Mouse (Mus musculus) megakaryocyte, embryonic 14.5 days (primary cell): ENCODE results near the gene Scd2. TPM values are rescaled to one million over a fixed set of nuclear protein-coding genes. Genes with fewer than 3 reads are reported as not detected.

Experiments used
- H3K27me3 ChIP-seq: replicated peaks from 2 replicates; pipeline ENCODE3; 2012; ENCODE audit warnings: inconsistent platforms
- H3K36me3 ChIP-seq: replicated peaks from 2 replicates; pipeline ENCODE3; 2012; ENCODE audit warnings: low read length, inconsistent platforms, mixed read lengths
- H3K4me1 ChIP-seq: 2 replicates; pipeline ENCODE4 v1.6.1; 2012; ENCODE audit warnings: inconsistent platforms
- H3K4me3 ChIP-seq: replicated peaks from 2 replicates; pipeline ENCODE3; 2012; ENCODE audit warnings: moderate library complexity, mild to moderate bottlenecking, inconsistent platforms
- H3K9me3 ChIP-seq: 2 replicates; pipeline ENCODE4 v1.6.1; 2012; ENCODE audit warnings: inconsistent platforms
- FLI1 ChIP-seq: IDR thresholded peaks from 2 replicates; pipeline ENCODE4 v1.6.1; 2012; ENCODE audit warnings: low read length, inconsistent platforms, mixed read lengths
- GATA1 ChIP-seq: IDR thresholded peaks from 3 replicates; pipeline ENCODE4 v1.6.1; 2012; ENCODE audit warnings: mixed read lengths, low read length, inconsistent platforms, borderline replicate concordance
- polyA plus RNA-seq: library from polyadenylated mRNA; stranded (reverse); fragments of >175 nt; gene quantifications from 2 replicates; pipeline ENCODE4 v1.2.3, GENCODE M21; 2012; ENCODE audit warnings: low replicate concordance; ENCODE audit not compliant: insufficient read depth

The Scd2 gene
- polyA plus RNA-seq, 1 experiment, result 14.5 TPM

DNA sequence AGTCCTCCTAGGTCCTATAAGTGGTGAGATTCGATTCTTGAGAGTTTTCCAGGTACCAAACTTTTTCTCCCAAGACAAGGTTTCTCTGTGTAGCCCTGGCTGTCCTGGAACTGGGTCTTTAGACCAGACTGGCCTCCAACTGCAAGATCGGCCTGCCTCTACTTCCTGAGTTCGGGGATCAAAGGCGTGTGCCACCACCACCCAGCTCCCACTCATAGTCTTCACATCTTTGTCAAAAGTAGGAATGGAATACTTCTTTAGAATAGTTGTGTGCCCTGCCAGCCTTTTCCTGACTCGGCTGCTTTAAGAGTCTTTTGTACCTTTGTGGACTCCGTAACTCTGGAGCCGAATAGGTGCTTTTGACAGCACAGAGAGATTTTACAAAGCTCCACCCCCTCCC is 2.7 kb downstream of the Scd2 start:
- TF ChIP-seq FLI1 (no peak), GATA1 (no peak)
- Histone ChIP-seq H3K9me3 (no peaks in the 10 kb centered on the region), H3K36me3 (peaks cover 63% of the 10 kb centered on the region), H3K4me1 (peaks cover 97% of the 10 kb centered on the region), H3K4me3 (peak overlapping the region; percentile 98), H3K27me3 (no peaks in the 10 kb centered on the region)

DNA sequence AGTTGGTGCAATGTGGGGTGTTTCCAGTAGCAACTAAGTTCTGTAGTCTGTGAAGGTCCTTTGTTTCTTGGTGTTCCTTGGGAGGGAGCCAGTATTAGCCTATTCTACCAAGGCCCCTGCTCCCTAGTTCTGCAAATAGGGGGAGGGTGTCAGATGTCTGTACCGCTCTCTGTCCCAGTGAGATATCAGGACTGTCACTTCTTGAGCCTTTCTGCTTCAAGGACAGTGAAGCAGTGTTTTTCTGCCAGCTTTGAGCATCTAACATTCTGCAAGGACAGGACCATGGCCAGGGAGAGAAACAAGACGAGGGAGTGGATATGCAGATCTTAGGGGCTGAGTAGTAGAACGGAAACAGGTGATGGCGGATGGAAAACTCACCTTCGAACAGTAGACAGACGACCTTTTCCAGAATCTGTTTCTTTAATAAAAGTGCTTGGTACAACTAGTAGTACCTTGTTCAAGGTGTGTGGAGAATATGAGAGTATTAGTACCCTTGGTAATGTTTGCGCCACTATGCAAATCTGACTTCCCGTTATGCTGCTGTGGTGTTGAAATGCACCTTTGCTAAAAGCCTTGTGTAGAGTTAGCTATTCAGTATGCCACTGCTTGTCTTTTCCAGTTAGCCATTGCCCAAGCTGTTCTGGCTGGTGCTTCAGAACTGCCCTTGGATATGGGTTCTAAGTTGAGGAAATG is 3.7 kb downstream of the Scd2 start:
- H3K36me3 ChIP-seq, result peaks cover 72% of the 10 kb centered on the region
- no peaks in the 10 kb centered on the region for H3K9me3 ChIP-seq
- H3K4me1 ChIP-seq, result peaks cover 95% of the 10 kb centered on the region
- H3K27me3 ChIP-seq, result no peaks in the 10 kb centered on the region
- peak overlapping the region; percentile 98 for H3K4me3 ChIP-seq
- no peak for TF ChIP-seq FLI1
- TF ChIP-seq GATA1, result no peak

DNA sequence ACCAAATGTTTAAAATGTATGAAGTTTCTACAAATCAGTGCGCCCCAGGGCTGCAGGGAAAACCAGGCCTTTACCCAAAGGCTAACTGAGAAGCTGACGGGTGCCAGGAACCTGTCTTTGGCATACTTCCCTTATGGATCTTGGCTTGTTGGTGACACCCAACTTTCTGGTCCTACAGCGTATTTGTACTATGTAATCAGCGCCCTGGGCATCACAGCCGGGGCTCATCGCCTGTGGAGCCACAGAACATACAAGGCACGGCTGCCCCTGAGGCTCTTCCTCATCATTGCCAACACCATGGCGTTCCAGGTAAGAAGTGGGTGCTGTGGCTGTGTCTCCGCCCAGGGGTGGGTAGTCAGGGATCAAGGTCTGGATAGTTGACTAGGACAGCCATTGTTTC is 4.4 kb downstream of the Scd2 start:
- H3K4me1 ChIP-seq, result peaks cover 94% of the 10 kb centered on the region
- H3K4me3 ChIP-seq, result peak overlapping the region; percentile 98
- no peaks in the 10 kb centered on the region for H3K9me3 ChIP-seq
- peaks cover 78% of the 10 kb centered on the region for H3K36me3 ChIP-seq
- no peaks in the 10 kb centered on the region for H3K27me3 ChIP-seq
- TF ChIP-seq GATA1, result no peak
- no peak for TF ChIP-seq FLI1

DNA sequence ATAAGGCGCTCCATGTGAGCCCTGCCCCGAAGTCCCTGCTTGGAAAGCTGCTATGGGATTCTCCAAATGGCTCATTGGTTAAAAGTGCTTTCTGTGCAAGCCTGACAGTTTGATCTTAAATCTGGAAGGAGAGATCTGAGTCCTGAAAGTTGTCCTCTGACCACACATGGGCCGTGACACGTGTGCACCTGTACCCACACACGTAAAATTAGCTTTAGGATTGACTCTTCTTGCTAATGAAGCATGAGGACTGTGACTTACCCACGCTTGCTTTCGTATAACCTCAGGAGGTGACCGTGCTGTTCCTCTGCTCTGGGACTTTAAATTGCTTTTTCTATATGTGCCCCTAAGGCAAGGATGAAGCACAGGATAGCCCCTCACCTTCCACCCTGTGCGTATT is 5.6 kb downstream of the Scd2 start:
- Histone ChIP-seq H3K4me3 (peak overlapping the region; percentile 98), H3K27me3 (no peaks in the 10 kb centered on the region), H3K4me1 (peaks cover 88% of the 10 kb centered on the region), H3K36me3 (peaks cover 90% of the 10 kb centered on the region), H3K9me3 (no peaks in the 10 kb centered on the region)
- TF ChIP-seq FLI1 (no peak), GATA1 (no peak)

DNA sequence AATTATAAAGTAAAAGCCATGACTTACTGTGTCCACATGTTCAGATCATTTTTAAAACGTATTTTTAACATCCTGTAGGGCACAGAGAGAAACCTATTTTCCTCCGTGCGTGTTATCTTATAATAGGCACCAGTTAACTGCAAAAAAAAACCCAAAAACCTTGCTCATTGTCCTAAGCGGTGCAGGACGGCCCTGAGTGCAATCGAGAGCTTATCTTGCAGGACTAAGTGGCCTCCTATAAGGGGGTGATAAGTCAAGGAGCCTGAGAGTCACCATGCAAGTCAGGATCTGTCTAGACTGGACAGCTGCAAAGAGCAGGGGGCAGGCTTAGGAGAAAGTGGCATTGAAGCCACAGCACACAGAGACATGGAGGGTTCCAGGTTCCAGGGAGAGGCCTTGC is 6.4 kb downstream of the Scd2 start:
- H3K4me3 ChIP-seq, result peak overlapping the region; percentile 67

DNA sequence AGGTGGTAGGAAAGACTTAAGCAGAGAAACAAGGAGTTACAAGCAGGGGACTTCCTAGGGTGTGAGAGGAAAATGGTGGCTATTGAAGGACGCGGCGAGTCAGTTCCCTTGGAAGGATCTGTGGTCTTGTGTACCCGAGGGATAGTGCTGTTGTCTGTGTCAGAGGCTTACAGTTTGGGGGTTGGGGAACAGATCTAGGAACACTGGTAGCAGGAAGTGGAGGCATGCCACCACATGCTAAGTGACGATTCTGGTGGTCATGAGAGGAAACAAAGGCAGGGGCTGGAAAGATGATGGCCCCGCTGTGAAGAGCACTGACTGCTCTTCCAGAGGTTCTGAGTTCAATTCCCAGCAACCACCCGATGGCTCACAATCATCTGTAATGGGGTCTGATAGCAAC is 7.0 kb downstream of the Scd2 start:
- TF ChIP-seq FLI1 (no peak), GATA1 (no peak)
- H3K27me3 ChIP-seq, result no peaks in the 10 kb centered on the region
- peaks cover 89% of the 10 kb centered on the region for H3K4me1 ChIP-seq
- peaks cover 97% of the 10 kb centered on the region for H3K36me3 ChIP-seq
- H3K9me3 ChIP-seq, result no peaks in the 10 kb centered on the region
- H3K4me3 ChIP-seq, result peak overlapping the region; percentile 67

More for the DNA sequence above, 6.4 kb downstream of the Scd2 start:
- no peaks in the 10 kb centered on the region for H3K27me3 ChIP-seq
- H3K9me3 ChIP-seq, result no peaks in the 10 kb centered on the region
- TF ChIP-seq FLI1 (no peak), GATA1 (no peak)
- peaks cover 97% of the 10 kb centered on the region for H3K36me3 ChIP-seq
- peaks cover 90% of the 10 kb centered on the region for H3K4me1 ChIP-seq

DNA sequence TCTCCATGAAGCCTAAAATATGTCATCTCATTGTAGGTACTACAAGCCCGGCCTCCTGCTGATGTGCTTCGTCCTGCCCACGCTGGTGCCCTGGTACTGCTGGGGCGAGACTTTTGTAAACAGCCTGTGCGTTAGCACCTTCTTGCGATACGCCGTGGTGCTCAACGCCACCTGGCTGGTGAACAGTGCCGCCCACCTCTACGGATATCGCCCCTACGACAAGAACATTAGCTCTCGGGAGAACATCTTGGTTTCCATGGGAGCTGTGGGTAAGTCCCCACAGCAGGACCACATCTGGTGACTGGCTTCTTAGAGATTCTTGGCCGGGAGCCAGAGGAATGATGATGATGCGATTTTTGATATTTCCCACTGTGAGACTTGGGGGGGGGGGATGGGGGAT is 7.7 kb downstream of the Scd2 start:
- Histone ChIP-seq H3K4me1 (peaks cover 84% of the 10 kb centered on the region), H3K36me3 (peaks cover 97% of the 10 kb centered on the region), H3K27me3 (no peaks in the 10 kb centered on the region), H3K9me3 (no peaks in the 10 kb centered on the region), H3K4me3 (peak overlapping the region; percentile 36)
- no peak for TF ChIP-seq GATA1
- no peak for TF ChIP-seq FLI1

DNA sequence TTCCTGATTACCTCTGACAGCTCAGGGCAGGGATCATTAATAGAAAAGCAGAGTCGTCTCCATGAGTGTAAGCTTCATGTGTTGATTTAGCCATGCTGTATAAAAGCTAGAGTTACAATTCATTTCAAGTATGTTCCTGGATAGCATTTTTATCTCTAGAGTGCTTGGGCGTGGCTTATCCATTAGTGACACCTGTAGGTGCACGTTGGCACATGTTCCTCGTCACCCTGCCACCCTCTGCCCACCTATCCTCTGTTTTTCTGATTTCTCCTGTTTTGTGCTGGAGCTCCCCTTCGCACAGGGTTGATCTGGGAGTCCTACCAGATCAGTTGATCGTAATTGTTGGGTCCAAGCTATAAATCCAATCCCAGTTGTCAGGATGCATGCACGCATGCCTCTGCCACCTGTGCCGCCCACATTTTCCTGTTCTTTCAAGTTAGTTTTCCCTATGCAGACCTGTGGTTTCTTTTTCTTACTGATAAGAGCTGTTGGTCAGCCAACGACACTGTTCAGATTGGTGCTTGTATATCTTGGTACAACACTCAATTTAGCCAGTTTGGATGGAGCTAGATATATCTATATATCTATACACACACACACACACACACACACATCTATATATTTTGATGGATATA is 8.3 kb downstream of the Scd2 start:
- Histone ChIP-seq H3K36me3 (peaks cover 97% of the 10 kb centered on the region), H3K4me1 (peaks cover 80% of the 10 kb centered on the region), H3K9me3 (no peaks in the 10 kb centered on the region), H3K4me3 (no peak overlapping the region), H3K27me3 (no peaks in the 10 kb centered on the region)
- TF ChIP-seq FLI1, result no peak
- TF ChIP-seq GATA1, result no peak

DNA sequence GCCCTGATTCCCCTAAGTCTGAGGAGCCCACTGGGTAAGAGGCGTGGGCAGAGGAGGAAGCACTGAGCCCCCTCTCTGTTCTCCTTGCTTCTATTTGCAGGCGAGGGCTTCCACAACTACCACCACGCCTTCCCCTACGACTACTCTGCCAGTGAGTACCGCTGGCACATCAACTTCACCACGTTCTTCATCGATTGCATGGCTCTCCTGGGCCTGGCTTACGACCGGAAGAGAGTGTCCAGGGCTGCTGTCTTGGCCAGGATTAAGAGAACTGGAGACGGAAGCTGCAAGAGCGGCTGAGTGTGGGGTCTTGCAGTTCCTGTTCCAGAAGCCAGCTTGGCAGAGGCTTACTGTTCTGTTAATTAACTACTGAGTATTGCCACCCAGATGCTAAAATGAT is 9.4 kb downstream of the Scd2 start:
- Histone ChIP-seq H3K27me3 (no peaks in the 10 kb centered on the region), H3K4me3 (no peak overlapping the region), H3K36me3 (peaks cover 97% of the 10 kb centered on the region), H3K4me1 (peaks cover 69% of the 10 kb centered on the region), H3K9me3 (no peaks in the 10 kb centered on the region)
- TF ChIP-seq FLI1, result no peak
- no peak for TF ChIP-seq GATA1

DNA sequence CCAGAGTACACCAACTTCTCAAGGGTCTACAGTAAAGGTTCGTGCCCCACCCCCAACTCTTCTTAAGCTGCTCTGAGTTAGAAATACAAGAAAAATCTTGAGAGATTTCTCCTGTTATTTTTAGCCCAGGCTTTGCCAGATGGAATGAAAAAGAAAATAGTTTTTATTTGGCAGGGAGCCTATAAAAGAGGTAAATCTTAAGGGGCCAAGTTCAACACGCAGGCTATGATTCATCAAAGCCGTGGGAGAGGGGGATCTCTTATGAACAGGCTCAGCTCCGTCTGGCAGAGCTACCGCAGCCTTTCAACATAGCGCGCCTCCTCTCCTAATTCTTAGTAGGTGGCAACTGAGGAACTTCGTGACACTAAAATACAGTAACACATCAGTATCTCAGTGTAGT is 10.0 kb downstream of the Scd2 start:
- Histone ChIP-seq H3K9me3 (no peaks in the 10 kb centered on the region), H3K4me1 (peaks cover 63% of the 10 kb centered on the region), H3K36me3 (peaks cover 97% of the 10 kb centered on the region)

More for the DNA sequence above, 10.0 kb downstream of the Scd2 start:
- Histone ChIP-seq H3K27me3 (no peaks in the 10 kb centered on the region), H3K4me3 (no peak overlapping the region)
- TF ChIP-seq GATA1 (no peak), FLI1 (no peak)
